Mouse (Mus musculus): ENCODE measurements at regions not wholly inside any gene's neighbourhood (a gene's known extent, or its start where the extent isn't known, plus 50 kb on each side); places are given as distances from the start of the nearest gene placed in this dataset.

DNA sequence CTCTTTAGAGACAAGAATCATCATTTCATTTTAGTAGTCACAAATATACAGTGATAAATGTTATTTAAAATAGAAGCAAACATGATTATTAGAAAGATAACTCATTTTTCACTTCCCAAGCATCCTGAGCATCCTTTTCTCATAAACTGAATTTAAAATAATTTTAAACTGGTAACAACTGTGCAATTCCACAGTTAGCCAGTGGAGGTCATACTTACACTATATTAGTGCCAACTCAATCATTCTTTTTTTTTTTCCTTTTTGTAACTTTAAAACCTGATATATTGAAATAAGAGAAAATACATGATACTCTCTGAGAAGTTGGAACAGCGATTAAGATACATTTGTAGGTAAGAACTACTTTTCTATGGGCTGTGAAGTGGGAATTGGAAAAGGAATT is 113.2 kb upstream of the Gm17509 start:
- Histone ChIP-seq H3K4me3 (no peak overlapping the region), H3K4me1 (no peaks in the 10 kb centered on the region), H3K27ac (no peak overlapping the region), H3K9ac (no peak overlapping the region), H3K36me3 (replicated peaks) (no peaks in the 10 kb centered on the region), H3K4me2 (no peak overlapping the region), H3K9me3 (no peaks in the 10 kb centered on the region), H3K27me3 (replicated peaks) (no peaks in the 10 kb centered on the region)
- ATAC-seq (replicated peaks), result 0 out of 2 replicates have a peak, but pooled peaks have one; percentile 37
- WGBS, result 20% methylated on average over 1 of the region's 1 CpGs

DNA sequence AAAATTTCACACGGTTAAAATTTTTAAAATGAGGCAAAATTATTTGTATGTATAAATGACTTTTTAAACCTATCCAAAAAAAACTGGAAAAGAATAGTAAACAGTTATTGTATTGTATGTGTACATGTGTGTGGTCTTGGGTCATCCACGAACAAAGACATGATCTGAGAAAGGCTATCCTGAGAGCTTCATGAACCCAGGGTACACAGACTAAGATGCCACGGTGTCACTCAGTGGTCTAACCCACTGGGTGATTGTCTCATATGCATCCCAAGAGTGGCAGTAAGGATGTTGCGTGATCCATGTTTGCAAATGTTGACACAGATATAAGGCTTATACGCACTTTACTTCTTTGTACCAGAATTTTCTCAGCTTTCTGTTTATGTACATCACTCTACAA is 113.7 kb upstream of the Gm17509 start:
- no peaks in the 10 kb centered on the region for H3K36me3 ChIP-seq (replicated peaks)
- ATAC-seq (replicated peaks), result no peak
- no peak overlapping the region for H3K4me2 ChIP-seq
- H3K4me1 ChIP-seq, result no peaks in the 10 kb centered on the region
- no peaks in the 10 kb centered on the region for H3K9me3 ChIP-seq
- no peak overlapping the region for H3K27ac ChIP-seq
- H3K4me3 ChIP-seq, result no peak overlapping the region
- WGBS, result 87% methylated on average over 5 of the region's 5 CpGs
- no peaks in the 10 kb centered on the region for H3K27me3 ChIP-seq (replicated peaks)
- H3K9ac ChIP-seq, result no peak overlapping the region

DNA sequence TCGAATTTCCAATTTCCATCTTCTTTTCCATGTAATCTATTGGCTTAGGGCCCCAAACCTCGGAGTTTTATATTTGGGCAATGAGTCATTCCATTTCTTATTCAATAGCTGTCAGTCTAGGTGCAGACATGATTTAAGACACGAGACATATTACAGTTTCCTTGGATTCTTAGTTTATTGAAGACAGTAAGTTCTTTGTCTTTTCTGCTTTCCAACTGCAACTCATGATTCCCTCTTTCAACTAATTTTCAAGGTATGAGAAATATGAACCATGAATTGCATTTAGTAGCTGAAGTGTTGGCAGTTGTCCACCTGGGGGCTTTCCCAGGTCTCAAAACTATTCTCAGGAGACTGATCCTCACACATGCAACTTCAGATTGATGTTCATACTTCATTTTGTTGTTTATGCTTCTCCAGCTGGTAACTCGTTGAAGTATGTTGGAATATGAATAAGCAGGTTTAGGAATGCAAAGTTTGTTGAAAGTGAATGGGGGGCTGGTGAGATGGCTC is 160.3 kb upstream of the Gm17509 start:
- H3K4me2 ChIP-seq, result no peak overlapping the region
- no peaks in the 10 kb centered on the region for H3K36me3 ChIP-seq (replicated peaks)
- H3K27ac ChIP-seq, result no peak overlapping the region
- no peak overlapping the region for H3K9ac ChIP-seq
- WGBS, result 78% methylated on average over 4 of the region's 4 CpGs
- H3K4me1 ChIP-seq, result no peaks in the 10 kb centered on the region
- no peak for ATAC-seq (replicated peaks)
- H3K4me3 ChIP-seq, result no peak overlapping the region
- no peaks in the 10 kb centered on the region for H3K27me3 ChIP-seq (replicated peaks)
- H3K9me3 ChIP-seq, result no peaks in the 10 kb centered on the region

DNA sequence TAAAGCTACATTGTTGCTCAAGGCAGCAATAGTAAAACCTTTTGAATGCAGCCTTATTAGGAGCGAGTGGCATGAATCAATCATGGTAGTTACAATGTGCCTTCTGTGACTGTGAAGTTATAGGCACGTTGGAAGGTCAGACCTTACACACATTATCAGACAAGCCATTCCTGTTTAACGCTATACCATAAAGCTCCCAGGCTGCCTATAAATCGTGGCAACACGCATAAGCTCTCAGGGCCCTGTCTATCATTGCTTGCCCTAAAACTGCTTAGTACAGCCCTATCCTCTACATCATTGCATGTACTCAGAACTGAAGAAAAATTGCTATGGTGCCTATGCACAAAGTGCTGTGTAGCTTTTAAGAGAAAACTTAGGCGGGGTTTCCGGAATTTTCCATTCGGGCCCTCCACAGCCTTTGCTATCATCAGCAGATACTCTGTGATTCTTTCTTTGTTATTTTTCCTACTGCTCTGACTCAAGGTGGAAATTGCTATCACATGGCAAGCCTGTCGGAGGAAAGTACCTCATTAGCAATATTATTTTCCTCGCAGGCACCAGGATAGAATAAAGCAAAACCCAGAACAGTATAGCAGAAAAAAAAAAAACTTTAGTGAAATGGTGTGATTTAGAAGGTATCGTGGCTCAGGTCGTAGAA is 162.7 kb upstream of the Gm17509 start:
- ATAC-seq (replicated peaks), result no peak
- WGBS, result 80% methylated on average over 12 of the region's 12 CpGs
- no peaks in the 10 kb centered on the region for H3K4me1 ChIP-seq

DNA sequence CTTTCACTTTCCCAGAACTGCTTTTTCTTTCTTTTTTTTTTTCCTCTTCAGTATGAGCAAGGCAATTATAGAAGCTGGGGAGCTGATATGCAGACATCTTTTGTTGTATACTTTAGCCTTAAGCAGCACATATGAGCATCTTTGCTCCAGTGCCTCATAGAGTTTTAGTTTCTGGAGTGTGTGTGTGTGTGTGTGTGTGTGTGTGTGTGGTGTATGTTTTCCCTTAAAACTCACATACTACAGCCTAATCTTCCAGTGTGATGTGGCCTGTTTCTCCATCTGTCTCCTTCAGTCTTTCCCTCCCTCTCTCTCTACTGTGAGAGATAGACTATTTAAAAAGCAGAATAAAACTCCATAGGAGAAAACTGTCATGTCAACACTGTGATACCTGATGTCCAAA is 169.4 kb upstream of the Gm17509 start:
- H3K4me3 ChIP-seq, result no peak overlapping the region
- H3K4me2 ChIP-seq, result no peak overlapping the region
- no peaks in the 10 kb centered on the region for H3K9me3 ChIP-seq
- no peaks in the 10 kb centered on the region for H3K36me3 ChIP-seq (replicated peaks)
- H3K9ac ChIP-seq, result no peak overlapping the region
- ATAC-seq (replicated peaks), result no peak
- H3K4me1 ChIP-seq, result no peaks in the 10 kb centered on the region
- no peaks in the 10 kb centered on the region for H3K27me3 ChIP-seq (replicated peaks)
- no peak overlapping the region for H3K27ac ChIP-seq

More for the DNA sequence above, 162.7 kb upstream of the Gm17509 start:
- Histone ChIP-seq H3K9ac (no peak overlapping the region), H3K4me3 (no peak overlapping the region), H3K9me3 (no peaks in the 10 kb centered on the region), H3K27me3 (replicated peaks) (no peaks in the 10 kb centered on the region), H3K4me2 (no peak overlapping the region), H3K36me3 (replicated peaks) (no peaks in the 10 kb centered on the region), H3K27ac (no peak overlapping the region)

DNA sequence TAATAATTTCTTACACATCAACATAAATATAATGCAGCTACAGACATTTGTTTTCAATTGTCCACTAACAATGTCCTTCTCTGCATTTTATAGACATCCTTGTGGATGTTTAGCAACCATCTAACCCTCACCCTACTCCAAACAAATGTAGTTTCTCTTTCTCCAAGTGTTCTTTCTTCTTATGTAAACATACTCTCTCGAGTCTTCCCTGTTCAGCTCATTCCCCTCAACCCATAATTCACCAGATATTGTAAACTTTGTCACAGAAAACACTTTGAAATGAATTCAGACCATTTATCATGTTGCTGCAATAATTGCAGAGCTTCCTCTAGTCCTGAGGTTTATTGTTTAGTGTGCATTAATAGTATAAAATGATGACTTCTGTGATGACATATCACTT is 172.6 kb upstream of the Gm17509 start:
- WGBS, result 56% methylated on average over 1 of the region's 1 CpGs
- H3K9me3 ChIP-seq, result no peaks in the 10 kb centered on the region
- no peaks in the 10 kb centered on the region for H3K36me3 ChIP-seq (replicated peaks)
- H3K4me1 ChIP-seq, result no peaks in the 10 kb centered on the region
- no peaks in the 10 kb centered on the region for H3K27me3 ChIP-seq (replicated peaks)
- H3K27ac ChIP-seq, result no peak overlapping the region
- H3K4me3 ChIP-seq, result no peak overlapping the region
- H3K4me2 ChIP-seq, result no peak overlapping the region
- H3K9ac ChIP-seq, result no peak overlapping the region
- no peak for ATAC-seq (replicated peaks)

DNA sequence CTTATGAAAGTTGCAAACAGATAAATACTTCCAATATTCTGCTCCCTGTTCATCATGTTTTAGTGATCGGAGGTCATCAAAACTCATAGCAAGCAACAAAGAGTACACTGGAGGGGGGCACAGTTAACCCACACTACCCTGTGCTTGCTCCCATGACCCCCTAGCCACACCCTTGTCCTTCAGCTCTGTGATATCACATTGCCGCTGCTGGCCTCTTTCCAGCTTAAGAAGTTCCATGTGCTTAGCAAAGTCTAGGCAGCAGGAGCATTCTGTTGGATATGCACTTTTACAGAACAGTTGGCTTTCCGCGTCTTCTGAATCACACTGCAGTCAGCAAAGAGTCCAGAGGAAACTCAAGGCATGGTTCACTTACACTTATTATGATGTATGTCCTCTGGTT is 180.4 kb upstream of the Gm17509 start:
- Histone ChIP-seq H3K4me2 (no peak overlapping the region), H3K36me3 (replicated peaks) (no peaks in the 10 kb centered on the region), H3K4me3 (no peak overlapping the region), H3K9ac (no peak overlapping the region), H3K27me3 (replicated peaks) (no peaks in the 10 kb centered on the region), H3K9me3 (no peaks in the 10 kb centered on the region), H3K27ac (no peak overlapping the region), H3K4me1 (no peaks in the 10 kb centered on the region)
- no peak for ATAC-seq (replicated peaks)
- 84% methylated on average over 4 of the region's 4 CpGs for WGBS

DNA sequence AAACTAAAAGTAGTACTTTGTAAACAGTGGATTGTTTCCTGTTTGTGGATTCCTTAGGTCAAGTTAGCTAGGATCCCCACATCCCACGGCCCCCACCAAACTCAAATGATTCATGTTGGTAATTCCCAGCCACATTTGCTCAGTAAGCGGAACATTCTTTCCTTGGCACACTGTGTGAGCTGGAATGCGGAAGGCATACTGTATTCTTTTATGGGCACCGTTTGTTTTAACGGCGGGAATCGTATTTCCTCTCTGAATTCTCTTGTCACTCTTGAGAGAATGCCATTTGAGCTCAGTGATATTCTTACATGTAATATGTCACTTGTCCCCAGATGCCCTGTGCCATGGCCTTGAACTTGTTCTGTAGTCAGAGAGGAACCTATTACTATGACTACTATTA is 189.1 kb upstream of the Gm17509 start:
- no peaks in the 10 kb centered on the region for H3K9me3 ChIP-seq
- H3K9ac ChIP-seq, result no peak overlapping the region
- no peak for ATAC-seq (replicated peaks)
- no peak overlapping the region for H3K27ac ChIP-seq
- no peak overlapping the region for H3K4me2 ChIP-seq
- no peaks in the 10 kb centered on the region for H3K27me3 ChIP-seq (replicated peaks)
- H3K4me1 ChIP-seq, result no peaks in the 10 kb centered on the region
- 85% methylated on average over 7 of the region's 7 CpGs for WGBS
- no peaks in the 10 kb centered on the region for H3K36me3 ChIP-seq (replicated peaks)
- no peak overlapping the region for H3K4me3 ChIP-seq

DNA sequence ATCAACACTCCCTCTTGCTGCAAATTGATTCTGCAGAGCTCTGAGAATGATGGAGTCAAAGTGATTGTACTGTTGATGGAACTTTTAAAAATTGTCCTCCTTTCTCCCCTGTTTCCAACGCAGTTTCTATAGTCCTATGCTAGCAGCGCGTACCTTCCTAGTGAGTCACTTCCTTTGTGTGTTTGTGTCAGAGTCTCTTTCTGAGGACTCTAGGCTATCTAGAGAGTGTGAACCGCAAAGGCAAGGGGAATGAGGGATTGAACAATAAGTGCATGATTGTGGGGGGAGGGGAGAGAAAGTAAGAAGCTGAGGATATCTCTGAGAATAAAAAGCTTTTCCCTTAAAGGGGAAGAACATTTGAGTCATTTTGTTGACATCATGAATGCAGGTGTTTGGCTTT is 188.5 kb upstream of the Hcn1 start:
- Histone ChIP-seq H3K4me1 (no peaks in the 10 kb centered on the region), H3K9ac (no peak overlapping the region), H3K27me3 (replicated peaks) (no peaks in the 10 kb centered on the region), H3K27ac (no peak overlapping the region), H3K4me2 (no peak overlapping the region), H3K36me3 (replicated peaks) (no peaks in the 10 kb centered on the region), H3K9me3 (no peaks in the 10 kb centered on the region), H3K4me3 (no peak overlapping the region)
- ATAC-seq (replicated peaks), result no peak
- WGBS, result 82% methylated on average over 4 of the region's 4 CpGs

DNA sequence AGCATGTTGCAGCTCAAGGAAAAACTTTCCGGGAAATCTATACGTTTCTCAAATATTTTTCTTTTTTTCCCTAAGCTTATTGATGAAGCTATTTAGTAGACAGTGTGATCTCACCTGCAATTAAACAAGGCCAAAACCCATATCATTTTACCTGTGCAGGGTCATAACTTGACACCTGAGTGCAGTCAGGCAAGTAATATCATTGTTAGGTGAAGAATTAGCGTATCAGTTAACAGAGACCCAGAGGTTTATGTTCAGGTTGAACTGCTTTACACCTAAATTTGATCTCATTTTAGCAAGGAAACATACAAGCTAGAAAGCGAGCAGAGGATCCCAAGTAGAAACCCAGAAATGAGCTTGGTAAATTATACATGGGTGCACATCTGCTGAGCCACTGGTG is 178.6 kb upstream of the Hcn1 start:
- Histone ChIP-seq H3K9me3 (no peaks in the 10 kb centered on the region), H3K9ac (no peak overlapping the region), H3K4me3 (no peak overlapping the region), H3K4me1 (no peaks in the 10 kb centered on the region), H3K36me3 (replicated peaks) (no peaks in the 10 kb centered on the region), H3K4me2 (no peak overlapping the region), H3K27me3 (replicated peaks) (no peaks in the 10 kb centered on the region), H3K27ac (no peak overlapping the region)
- ATAC-seq (replicated peaks), result no peak
- WGBS, result 95% methylated on average over 4 of the region's 4 CpGs

DNA sequence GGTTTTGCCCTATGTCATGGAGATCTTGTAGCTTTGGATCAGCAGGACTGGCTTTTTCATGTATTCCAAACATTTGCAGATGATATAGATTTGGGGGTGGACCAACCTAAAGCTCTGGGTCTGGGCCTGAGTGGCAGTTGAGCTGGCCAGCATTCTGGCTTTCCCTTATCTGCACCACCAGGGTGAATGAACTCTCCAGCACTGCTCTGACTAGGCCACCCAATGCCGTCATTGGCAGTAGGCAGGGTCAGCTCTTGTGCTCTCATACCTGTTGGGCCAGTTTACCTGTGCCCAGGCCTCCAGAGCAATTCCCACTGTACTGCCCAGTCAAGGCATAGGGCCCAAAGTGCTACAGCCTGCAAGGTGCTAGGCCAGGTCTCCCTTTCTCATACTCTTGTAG is 177.1 kb upstream of the Hcn1 start:
- 100% methylated on average over 1 of the region's 1 CpGs for WGBS
- no peaks in the 10 kb centered on the region for H3K9me3 ChIP-seq
- no peaks in the 10 kb centered on the region for H3K36me3 ChIP-seq (replicated peaks)
- no peak overlapping the region for H3K4me3 ChIP-seq
- ATAC-seq (replicated peaks), result no peak
- H3K4me2 ChIP-seq, result no peak overlapping the region
- H3K4me1 ChIP-seq, result no peaks in the 10 kb centered on the region
- H3K9ac ChIP-seq, result no peak overlapping the region
- H3K27ac ChIP-seq, result no peak overlapping the region
- no peaks in the 10 kb centered on the region for H3K27me3 ChIP-seq (replicated peaks)

DNA sequence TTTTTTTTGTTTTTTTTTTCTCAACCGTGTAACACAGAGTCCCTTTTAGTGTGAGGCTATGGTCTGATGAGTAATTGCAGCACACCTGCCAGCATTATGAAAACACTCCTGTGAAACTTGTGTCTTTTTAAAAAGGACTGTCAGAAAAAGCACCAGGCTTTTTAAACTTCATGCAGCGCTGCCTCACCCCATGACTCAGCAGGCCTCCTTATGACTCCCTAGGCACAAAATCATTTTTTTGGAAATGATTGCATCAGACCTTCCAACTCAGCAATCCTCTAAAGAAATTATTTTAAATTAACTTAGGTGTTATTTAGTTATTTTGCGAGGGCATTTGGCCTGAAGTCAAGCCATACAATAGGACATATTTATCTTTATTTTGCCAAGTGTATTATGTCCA is 134.7 kb upstream of the Hcn1 start:
- no peak for ATAC-seq (replicated peaks)
- no peaks in the 10 kb centered on the region for H3K27me3 ChIP-seq (replicated peaks)
- H3K4me2 ChIP-seq, result no peak overlapping the region
- no peak overlapping the region for H3K4me3 ChIP-seq
- no peaks in the 10 kb centered on the region for H3K4me1 ChIP-seq
- H3K27ac ChIP-seq, result no peak overlapping the region
- 81% methylated on average over 3 of the region's 3 CpGs for WGBS
- H3K36me3 ChIP-seq (replicated peaks), result no peaks in the 10 kb centered on the region
- H3K9ac ChIP-seq, result no peak overlapping the region
- no peaks in the 10 kb centered on the region for H3K9me3 ChIP-seq

DNA sequence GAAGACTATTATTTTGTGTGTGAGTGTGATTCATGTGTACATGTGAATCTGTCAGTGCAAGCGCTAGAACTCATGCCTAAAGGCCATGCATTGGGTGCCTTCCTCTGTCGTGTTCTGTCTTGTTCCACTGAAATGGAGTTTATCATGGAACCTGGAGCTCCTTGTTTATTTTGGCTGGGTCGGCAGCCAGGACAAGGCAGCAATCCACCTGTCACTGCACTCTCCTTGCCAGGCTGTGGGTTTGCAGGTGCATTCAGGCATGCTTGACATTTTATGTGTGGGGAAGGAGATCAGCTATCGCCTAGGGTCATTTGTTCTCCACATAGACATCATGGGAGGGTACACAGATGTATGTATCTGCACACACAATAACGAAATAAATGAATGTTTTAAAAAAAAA is 129.4 kb upstream of the Hcn1 start:
- Histone ChIP-seq H3K36me3 (replicated peaks) (no peaks in the 10 kb centered on the region), H3K27ac (no peak overlapping the region), H3K4me2 (no peak overlapping the region), H3K27me3 (replicated peaks) (no peaks in the 10 kb centered on the region), H3K9me3 (no peaks in the 10 kb centered on the region), H3K9ac (no peak overlapping the region), H3K4me1 (no peaks in the 10 kb centered on the region), H3K4me3 (no peak overlapping the region)
- 85% methylated on average over 5 of the region's 5 CpGs for WGBS
- ATAC-seq (replicated peaks), result no peak

All from midbrain, embryonic 15.5 days (tissue).